Mouse (Mus musculus) forebrain, embryonic 12.5 days (tissue): ENCODE measurements at regions not wholly inside any gene's neighbourhood (a gene's known extent, or its start where the extent isn't known, plus 50 kb on each side); places are given as distances from the start of the nearest gene placed in this dataset.

Experiments used
- ATAC-seq: fragments of 200-750 bp; cut with Nextera tagmentation; 2 replicates; pipeline ENCODE4 v1.8.0; 2017; ENCODE audit warnings: moderate TSS enrichment; ENCODE audit not compliant: low FRiP score
- H3K27ac ChIP-seq: fragments of 300-500 bp; sonication (generic); 2 replicates; pipeline ENCODE4 v1.5.1; 2016; ENCODE audit warnings: mild to moderate bottlenecking
- H3K27me3 ChIP-seq: fragments of 300-500 bp; sonication (generic); 2 replicates; pipeline ENCODE4 v1.6.1; 2016; ENCODE audit warnings: mild to moderate bottlenecking
- H3K36me3 ChIP-seq: fragments of 300-500 bp; sonication (generic); replicated peaks from 2 replicates; pipeline ENCODE4 v1.6.1; 2016; ENCODE audit warnings: mild to moderate bottlenecking
- H3K4me1 ChIP-seq: fragments of 300-500 bp; sonication (generic); 2 replicates; pipeline ENCODE4 v1.6.1; 2016
- H3K4me2 ChIP-seq: fragments of 300-500 bp; sonication (generic); 2 replicates; pipeline ENCODE4 v1.6.1; 2016; ENCODE audit warnings: mild to moderate bottlenecking, moderate library complexity
- H3K4me3 ChIP-seq: fragments of 300-500 bp; sonication (generic); replicated peaks from 2 replicates; pipeline ENCODE4 v1.5.1; 2016; ENCODE audit warnings: mild to moderate bottlenecking
- H3K9ac ChIP-seq: fragments of 300-500 bp; sonication (generic); 2 replicates; pipeline ENCODE4 v1.6.1; 2016; ENCODE audit warnings: mild to moderate bottlenecking
- H3K9me3 ChIP-seq: fragments of 300-500 bp; sonication (generic); 2 replicates; pipeline ENCODE4 v1.6.1; 2016
- WGBS: fragments of 180-500 bp; shearing (Covaris S2); methylation state at CpG from one replicate; pipeline ENCODE4 v1.1.7; 2016; 5-methylcytosine and 5-hydroxymethylcytosine counted together

DNA sequence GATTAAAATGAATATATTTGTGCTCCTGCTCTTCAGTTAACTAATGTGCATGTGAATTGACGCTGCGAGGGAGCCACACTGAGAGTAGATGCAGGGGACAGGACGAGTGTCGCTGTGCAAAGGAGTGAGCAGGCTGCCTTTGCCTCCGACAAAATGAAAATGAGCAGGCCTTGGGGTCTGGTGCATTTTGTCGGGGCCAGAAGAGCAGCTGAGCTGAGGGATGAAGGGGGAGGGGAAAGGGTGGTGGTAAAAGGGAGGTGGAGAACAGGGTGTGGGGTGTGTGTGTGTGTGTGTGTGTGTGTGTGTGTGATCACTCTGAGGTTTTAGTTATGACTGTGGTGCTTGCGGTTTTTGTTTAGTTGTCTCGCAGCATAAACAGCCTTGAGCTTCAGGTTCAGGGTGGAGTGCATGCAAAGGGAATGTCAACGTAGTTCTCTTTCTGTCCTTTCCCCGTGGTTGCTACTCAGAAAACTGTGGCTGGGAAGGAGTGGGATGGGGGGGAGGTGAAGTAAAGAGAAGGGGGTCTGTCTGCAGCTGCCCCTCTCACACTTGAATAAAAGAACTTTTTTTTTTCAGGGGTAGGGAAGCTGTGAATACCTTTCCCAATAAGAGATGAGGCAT is 163.0 kb upstream of the Tmem161b start:
- Histone ChIP-seq H3K36me3 (no peaks in the 10 kb centered on the region), H3K9ac (peak overlapping the region; percentile 54), H3K4me1 (peaks cover 64% of the 10 kb centered on the region), H3K4me3 (peak overlapping the region; percentile 10), H3K27ac (peak overlapping the region; percentile 98), H3K27me3 (no peaks in the 10 kb centered on the region), H3K4me2 (peak overlapping the region; percentile 47), H3K9me3 (no peaks in the 10 kb centered on the region)
- peak; percentile 86 for ATAC-seq
- WGBS: under 1% methylated on average over 10 of the region's 10 CpGs

DNA sequence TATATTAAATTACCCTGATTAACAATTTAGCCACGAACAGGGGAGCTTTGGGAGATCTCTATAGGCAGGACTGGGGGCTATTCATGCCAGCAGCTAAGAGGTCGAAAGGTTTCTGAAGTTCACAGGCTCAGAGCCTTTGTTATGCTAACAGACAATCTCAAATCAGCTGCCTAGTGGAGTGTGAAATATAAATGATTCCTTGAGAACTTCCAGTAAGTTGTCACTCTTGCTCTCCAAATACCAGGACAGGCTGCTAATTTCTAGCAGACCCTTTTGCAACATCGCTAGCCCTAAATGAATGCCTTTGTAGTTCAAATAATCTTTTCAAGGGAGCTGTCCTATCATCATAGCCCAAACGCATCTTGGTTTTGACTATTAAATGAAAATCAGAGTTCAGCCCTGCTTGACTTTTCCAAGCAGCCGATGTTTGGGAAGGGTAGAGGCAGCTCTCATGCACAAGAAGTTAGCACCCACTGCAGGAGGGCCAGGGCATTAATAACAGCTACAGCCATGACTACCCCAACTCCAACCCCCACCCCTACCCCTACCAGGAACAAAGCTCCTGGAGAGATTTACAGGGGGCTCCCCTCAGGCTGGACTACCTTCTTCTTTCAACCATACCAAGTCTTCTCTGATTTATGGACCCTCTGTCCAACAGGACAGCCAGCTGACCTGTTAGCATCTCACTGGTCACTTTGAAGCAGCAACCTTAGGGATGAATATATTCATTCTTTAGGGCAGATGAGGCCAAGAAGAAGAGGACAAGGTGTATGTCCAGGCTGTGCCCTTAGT is 162.2 kb upstream of the Tmem161b start:
- H3K27ac ChIP-seq: peak overlapping the region; percentile 98
- peaks cover 70% of the 10 kb centered on the region for H3K4me1 ChIP-seq
- peak overlapping the region; percentile 10; the same call in 1 of the 2 replicates for H3K4me3 ChIP-seq
- H3K9me3 ChIP-seq: no peaks in the 10 kb centered on the region
- peak overlapping the region; percentile 47 for H3K4me2 ChIP-seq
- peak; percentile 85 for ATAC-seq
- H3K36me3 ChIP-seq: no peaks in the 10 kb centered on the region
- H3K27me3 ChIP-seq: no peaks in the 10 kb centered on the region
- 3% methylated on average over 5 of the region's 5 CpGs for WGBS
- peak overlapping the region; percentile 54; the same call in 1 of the 2 replicates for H3K9ac ChIP-seq

DNA sequence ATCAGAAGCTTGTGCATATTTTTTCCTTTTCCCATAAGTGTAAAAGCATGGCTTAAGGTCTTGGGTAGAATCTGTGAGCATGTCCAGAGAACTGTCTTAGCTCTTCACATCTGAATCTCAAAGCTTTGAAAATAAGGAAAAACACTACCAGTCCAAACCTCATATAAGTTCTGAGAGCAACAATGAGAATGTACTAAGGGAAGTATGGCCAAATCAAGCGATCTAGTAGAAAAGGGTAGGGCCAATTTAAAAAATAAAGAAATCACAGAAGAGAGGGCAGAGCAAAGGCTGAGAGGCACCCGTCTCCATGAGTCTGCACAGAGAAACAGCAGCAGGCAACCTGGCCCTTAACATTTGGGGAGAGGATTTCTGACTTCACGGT is 161.7 kb upstream of the Tmem161b start:
- Histone ChIP-seq H3K9me3 (no peaks in the 10 kb centered on the region), H3K27me3 (no peaks in the 10 kb centered on the region), H3K27ac (peak overlapping the region; percentile 98), H3K4me1 (peaks cover 70% of the 10 kb centered on the region), H3K4me2 (peak overlapping the region; percentile 47), H3K4me3 (0 out of 2 replicates have a peak overlapping the region, but pooled peaks have one; percentile 5), H3K36me3 (no peaks in the 10 kb centered on the region), H3K9ac (peak overlapping the region; percentile 54; the same call in 1 of the 2 replicates)
- no peak for ATAC-seq
- 34% methylated on average over 3 of the region's 3 CpGs for WGBS

DNA sequence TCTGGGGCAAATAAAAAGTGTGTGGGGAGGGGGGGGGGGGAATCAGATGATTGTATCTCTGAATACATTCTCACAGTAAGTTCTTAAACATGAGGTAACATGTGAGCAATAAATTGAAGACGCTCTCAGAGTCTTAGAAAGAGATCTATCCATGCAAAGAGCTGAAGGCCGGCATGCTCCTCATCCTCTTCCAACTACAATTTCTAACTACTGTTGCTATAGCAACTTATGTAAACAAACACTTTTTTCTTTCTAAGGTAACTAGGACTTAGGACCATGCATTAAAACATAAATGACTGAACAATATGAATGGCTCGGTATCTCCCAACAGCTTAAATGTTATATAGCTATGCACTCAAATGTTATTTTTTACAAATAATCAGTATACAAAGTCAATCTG is 161.2 kb upstream of the Tmem161b start:
- no peaks in the 10 kb centered on the region for H3K9me3 ChIP-seq
- no peak for ATAC-seq
- 38% methylated on average over 3 of the region's 3 CpGs for WGBS
- H3K9ac ChIP-seq: no peak overlapping the region; the same call in 1 of the 2 replicates
- no peaks in the 10 kb centered on the region for H3K27me3 ChIP-seq
- H3K27ac ChIP-seq: peak overlapping the region; percentile 98
- H3K4me2 ChIP-seq: peak overlapping the region; percentile 47
- no peaks in the 10 kb centered on the region for H3K36me3 ChIP-seq
- H3K4me3 ChIP-seq: no peak overlapping the region
- H3K4me1 ChIP-seq: peaks cover 74% of the 10 kb centered on the region

DNA sequence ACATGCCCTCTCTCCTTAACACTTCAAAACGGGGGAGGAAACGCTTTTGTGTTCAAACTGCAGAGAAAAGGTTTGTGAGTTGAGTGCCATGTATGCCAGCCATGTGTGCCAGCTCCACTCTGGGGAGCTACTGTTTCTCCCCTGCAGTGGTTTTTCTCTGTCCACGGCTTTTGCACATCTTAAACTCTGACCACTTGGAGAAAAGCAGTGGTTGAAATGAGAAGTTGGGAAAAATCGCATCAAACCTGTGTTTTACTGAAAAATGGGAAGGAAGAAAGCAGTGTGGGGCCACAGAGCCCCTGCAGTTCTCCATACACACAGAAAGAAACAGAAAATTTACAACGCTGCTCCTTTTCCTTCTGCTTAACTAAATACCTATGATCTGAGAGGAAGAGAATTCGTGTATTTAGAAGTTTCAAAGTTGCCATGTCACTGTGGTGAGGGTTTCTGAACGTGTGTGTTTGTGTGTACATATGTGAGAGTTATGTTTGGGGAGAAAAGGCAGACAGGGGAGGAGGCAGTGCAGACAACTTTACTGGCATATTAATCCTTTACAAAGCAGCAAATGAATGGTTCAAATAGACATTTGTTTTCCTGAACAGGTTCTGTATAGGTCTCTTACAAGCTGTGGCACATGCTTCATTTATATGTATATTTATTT is 160.1 kb upstream of the Tmem161b start:
- 18% methylated on average over 7 of the region's 7 CpGs for WGBS
- Histone ChIP-seq H3K27ac (peak overlapping the region; percentile 97), H3K4me3 (peak overlapping the region; percentile 19)

DNA sequence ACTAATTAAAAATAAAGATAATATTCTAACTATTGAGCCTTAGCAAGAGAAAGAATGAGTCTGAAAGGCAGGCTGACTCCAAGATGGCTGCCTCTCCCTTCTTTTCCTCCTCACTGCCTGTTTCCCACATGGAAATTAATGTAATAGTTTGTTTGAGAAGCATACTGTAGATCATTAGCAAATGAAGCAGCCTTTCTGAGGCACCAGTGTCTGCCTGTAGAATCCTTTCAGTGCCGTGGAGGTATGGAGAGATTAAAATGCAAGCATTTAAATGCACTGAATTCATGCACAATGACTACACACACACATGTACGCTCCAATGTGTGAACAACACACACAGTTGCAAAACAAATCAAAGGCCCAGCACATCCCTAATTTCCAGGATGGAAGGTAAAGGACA is 159.5 kb upstream of the Tmem161b start:
- H3K4me1 ChIP-seq: peaks cover 79% of the 10 kb centered on the region
- ATAC-seq: no peak
- H3K9me3 ChIP-seq: no peaks in the 10 kb centered on the region
- H3K4me3 ChIP-seq: peak overlapping the region; percentile 17; the same call in 1 of the 2 replicates
- H3K27ac ChIP-seq: peak overlapping the region; percentile 97
- H3K9ac ChIP-seq: peak overlapping the region; percentile 42
- H3K4me2 ChIP-seq: peak overlapping the region; percentile 45
- WGBS: 12% methylated on average over 2 of the region's 2 CpGs
- H3K27me3 ChIP-seq: no peaks in the 10 kb centered on the region
- H3K36me3 ChIP-seq: no peaks in the 10 kb centered on the region

More for the DNA sequence above, 160.1 kb upstream of the Tmem161b start:
- Histone ChIP-seq H3K27me3 (no peaks in the 10 kb centered on the region), H3K9ac (peak overlapping the region; percentile 56), H3K9me3 (no peaks in the 10 kb centered on the region), H3K36me3 (no peaks in the 10 kb centered on the region), H3K4me1 (peaks cover 75% of the 10 kb centered on the region), H3K4me2 (peak overlapping the region; percentile 43)
- ATAC-seq: no peak

DNA sequence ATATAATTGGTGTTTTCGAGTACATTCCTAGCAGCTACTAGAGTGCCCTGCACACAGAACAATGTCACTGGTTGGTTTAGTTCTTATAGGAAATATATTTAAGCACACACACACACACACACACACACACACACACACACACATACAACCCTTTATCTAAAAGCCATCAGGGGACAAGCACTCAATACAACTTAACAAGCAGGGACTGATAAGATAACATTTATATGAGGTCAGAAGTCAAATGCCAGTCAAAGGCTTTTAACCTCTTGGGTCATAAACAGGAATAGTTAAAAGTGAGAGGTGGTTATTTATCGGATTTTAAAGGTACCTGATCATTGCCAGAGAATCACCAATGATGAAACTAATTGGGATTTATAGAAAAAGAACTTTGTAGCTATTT is 158.7 kb upstream of the Tmem161b start:
- Histone ChIP-seq H3K27ac (peak overlapping the region; percentile 82), H3K36me3 (no peaks in the 10 kb centered on the region), H3K4me1 (peaks cover 78% of the 10 kb centered on the region), H3K27me3 (no peaks in the 10 kb centered on the region), H3K9me3 (no peaks in the 10 kb centered on the region), H3K4me3 (no peak overlapping the region; the same call in 1 of the 2 replicates), H3K9ac (peak overlapping the region; percentile 36; the same call in 1 of the 2 replicates), H3K4me2 (peak overlapping the region; percentile 43)
- 28% methylated on average over 2 of the region's 2 CpGs for WGBS
- no peak for ATAC-seq

DNA sequence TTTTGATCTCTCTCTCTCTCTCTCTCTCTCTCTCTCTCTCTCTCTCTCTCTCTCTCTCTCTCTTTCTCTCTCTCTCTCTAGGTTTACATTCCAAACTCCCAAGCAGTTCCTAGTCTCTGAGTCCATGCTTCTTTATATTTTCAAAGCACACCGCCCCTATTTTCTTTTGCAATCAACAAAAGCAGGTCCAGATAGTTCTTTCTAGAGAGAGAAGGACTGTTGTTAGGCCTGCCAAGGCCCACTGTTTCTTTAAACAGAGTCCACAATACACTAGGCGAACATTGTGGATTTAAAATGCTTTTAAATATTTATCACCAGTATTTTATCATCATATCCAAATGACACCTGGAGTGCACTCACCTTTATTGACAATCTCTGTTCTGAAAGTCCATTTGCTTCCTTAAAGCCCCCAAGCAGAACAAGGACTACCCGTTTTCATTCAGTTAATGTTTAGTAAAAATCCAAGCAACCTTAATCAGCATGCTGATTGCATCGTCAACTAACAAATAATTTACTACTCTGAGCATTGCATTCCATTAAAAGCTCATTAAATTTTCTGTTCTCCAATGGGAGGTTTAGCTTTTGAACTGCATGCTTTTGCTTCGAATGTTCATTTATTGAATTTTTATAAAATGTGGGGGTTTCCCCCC is 157.7 kb upstream of the Tmem161b start:
- peak overlapping the region; percentile 96 for H3K27ac ChIP-seq
- ATAC-seq: no peak
- 17% methylated on average over 5 of the region's 5 CpGs for WGBS
- H3K4me1 ChIP-seq: peaks cover 70% of the 10 kb centered on the region
- H3K4me2 ChIP-seq: peak overlapping the region; percentile 27
- H3K27me3 ChIP-seq: no peaks in the 10 kb centered on the region
- H3K36me3 ChIP-seq: no peaks in the 10 kb centered on the region
- no peaks in the 10 kb centered on the region for H3K9me3 ChIP-seq
- H3K4me3 ChIP-seq: peak overlapping the region; percentile 18; the same call in 1 of the 2 replicates
- peak overlapping the region; percentile 38; the same call in 1 of the 2 replicates for H3K9ac ChIP-seq

DNA sequence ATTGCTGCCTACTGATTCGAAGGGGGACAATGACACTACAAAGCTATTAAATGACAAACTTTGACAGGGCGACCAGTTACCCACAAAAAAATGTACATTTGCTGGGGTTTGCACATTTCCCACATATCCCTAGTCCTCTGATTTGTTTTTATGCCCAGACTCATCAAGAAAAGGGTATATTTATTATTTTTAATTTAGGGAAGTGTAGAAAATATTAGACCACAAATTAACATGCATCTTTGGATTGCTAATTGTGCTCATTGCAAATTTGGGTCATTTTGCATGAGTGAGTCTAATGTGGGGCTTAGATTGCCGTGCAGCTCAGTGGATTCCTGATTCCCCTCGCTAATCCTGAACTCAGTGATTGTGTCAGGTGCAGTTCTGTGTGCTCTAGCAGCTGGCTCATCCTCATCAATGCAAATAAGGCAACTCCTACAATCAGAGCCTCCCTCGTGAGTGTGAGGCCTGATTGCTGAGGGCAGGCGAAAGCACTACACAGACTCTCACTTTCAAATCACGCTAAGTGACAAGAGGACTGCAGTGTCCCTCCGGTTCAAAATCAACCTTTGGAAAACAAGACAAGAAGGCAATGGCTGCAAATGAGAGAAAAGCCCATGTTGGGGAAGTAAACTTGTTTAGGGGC is 156.7 kb upstream of the Tmem161b start:
- no peak overlapping the region for H3K4me3 ChIP-seq
- peak overlapping the region; percentile 39 for H3K4me2 ChIP-seq
- 15% methylated on average over 8 of the region's 8 CpGs for WGBS
- no peaks in the 10 kb centered on the region for H3K27me3 ChIP-seq
- no peaks in the 10 kb centered on the region for H3K9me3 ChIP-seq
- H3K36me3 ChIP-seq: no peaks in the 10 kb centered on the region
- ATAC-seq: peak; percentile 85
- H3K4me1 ChIP-seq: peaks cover 60% of the 10 kb centered on the region
- peak overlapping the region; percentile 96 for H3K27ac ChIP-seq
- peak overlapping the region; percentile 36; the same call in 1 of the 2 replicates for H3K9ac ChIP-seq

DNA sequence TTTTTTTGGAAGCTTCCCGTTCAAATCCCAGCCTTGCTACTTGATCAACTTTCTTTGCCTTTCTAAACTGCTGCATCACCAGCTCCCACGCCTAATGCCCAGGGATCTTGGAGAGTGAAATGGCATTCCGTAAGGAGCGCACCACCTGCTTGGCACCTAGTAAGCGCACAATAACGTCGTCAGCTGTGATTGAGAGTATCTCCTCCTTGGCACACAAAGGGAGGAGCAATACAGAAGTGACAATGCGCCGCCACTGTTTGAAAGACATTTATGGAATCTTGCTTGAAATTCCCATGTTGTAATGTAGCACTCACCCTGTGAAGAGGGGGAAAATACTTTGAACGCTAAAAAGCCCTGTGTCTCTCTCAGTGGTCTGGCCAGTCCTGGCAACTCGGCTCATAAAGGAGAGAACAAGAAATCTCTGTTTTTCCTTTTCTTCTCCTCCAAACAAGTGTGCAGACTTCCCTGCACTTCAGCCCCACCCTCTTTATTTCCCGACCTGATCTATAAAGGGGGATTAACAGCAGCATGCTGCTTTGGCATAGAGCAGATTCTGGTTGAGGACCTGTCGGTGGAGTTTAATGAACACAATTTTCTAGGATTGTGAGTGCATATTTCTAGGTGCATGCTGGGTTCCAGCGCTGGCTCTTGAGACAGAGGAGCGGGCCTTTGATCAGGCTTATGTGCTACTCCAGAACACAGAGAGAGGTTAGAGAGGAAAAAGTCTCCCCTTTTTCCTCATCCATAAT is 155.7 kb upstream of the Tmem161b start:
- peaks cover 53% of the 10 kb centered on the region for H3K4me1 ChIP-seq
- no peaks in the 10 kb centered on the region for H3K27me3 ChIP-seq
- peak; percentile 34; the same call in 1 of the 2 replicates for ATAC-seq
- H3K9ac ChIP-seq: peak overlapping the region; percentile 36
- WGBS: 13% methylated on average over 15 of the region's 15 CpGs
- H3K36me3 ChIP-seq: no peaks in the 10 kb centered on the region
- H3K4me3 ChIP-seq: 0 out of 2 replicates have a peak overlapping the region, but pooled peaks have one; percentile 4
- H3K4me2 ChIP-seq: peak overlapping the region; percentile 34
- peak overlapping the region; percentile 96 for H3K27ac ChIP-seq
- H3K9me3 ChIP-seq: no peaks in the 10 kb centered on the region
